In the genomic region with DNA sequence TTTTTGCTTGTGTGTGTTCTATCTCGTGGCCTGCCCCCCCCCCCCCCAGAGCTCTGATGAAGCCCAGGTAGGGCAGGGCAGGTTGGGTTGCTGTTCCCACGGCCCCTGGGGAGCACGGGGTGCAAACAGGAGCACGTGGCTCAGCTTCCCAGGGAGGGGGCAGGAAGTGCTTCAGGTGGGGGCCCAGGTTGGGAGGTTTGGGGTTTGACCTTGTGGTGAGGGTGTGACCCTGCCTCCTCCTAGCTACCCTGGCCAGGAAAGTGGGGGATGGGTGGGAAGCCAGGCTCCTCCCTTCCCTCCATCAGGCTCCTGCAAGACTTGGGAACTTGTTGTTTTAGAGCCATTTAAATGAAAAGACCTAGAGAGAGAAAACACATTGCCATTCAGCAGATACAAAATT, we compare ENCODE assay signal across 21 mouse cellular contexts. TPM values are rescaled to one million over a fixed set of nuclear protein-coding genes. Genes with fewer than 3 reads are reported as not detected.
DNase-seq lines count a peak whose midpoint lies in the region; ATAC-seq and TF ChIP-seq lines count a peak whose summit lies in the region.
"Had no signal": no experiment of that assay in that cellular context is flagged by ENCODE, and none has a peak within 500 bp of the region (broad histone marks: within the 10 kb centered on the region; RNA-seq: fewer than 3 reads in every experiment).

No protein-coding gene starts in this region.

- peaks cover 9% of the 10 kb centered on the region for H3K4me1 ChIP-seq in ES-Bruce4 (ENCODE audit: control insufficient read depth, insufficient read depth, low read length)
- no peaks in the 10 kb centered on the region for H3K4me1 ChIP-seq in hindbrain, postnatal 0 days (ENCODE audit: insufficient read depth, low read length)
- H3K4me1 ChIP-seq: embryonic facial prominence, embryonic 15.5 days; forebrain, embryonic 13.5 days; megakaryocyte, embryonic 14.5 days had no signal

- no peaks in the 10 kb centered on the region for H3K36me3 ChIP-seq in ES-Bruce4 (ENCODE audit: control insufficient read depth, insufficient read depth, low read length, poor library complexity, severe bottlenecking)
- H3K36me3 ChIP-seq in hindbrain, postnatal 0 days (ENCODE audit: insufficient read depth, low read length): peaks cover 25% of the 10 kb centered on the region
- H3K36me3 ChIP-seq: embryonic facial prominence, embryonic 15.5 days; limb, embryonic 13.5 days had no signal

- ATAC-seq in hindbrain, postnatal 0 days: no peak
- ATAC-seq: forebrain, embryonic 13.5 days had no signal

- 44% methylated on average over 4 of the region's 4 CpGs for WGBS in hindbrain, postnatal 0 days

- no peaks in the 10 kb centered on the region for H3K9me3 ChIP-seq in ES-Bruce4 (replicated peaks; ENCODE audit: control insufficient read depth, insufficient read depth, low read length, poor library complexity, severe bottlenecking)
- H3K9me3 ChIP-seq in hindbrain, postnatal 0 days (ENCODE audit: low read length): no peaks in the 10 kb centered on the region
- H3K9me3 ChIP-seq: embryonic facial prominence, embryonic 15.5 days; forebrain, embryonic 13.5 days; limb, embryonic 13.5 days; megakaryocyte, embryonic 14.5 days had no signal

- TF ChIP-seq EP300 in ES-Bruce4 (IDR thresholded peaks at IDR 0.05; ENCODE audit: insufficient read depth, low read depth, low read length): peak; percentile 93

- DNase-seq in CD4-positive, CD25-positive, alpha-beta regulatory T cell, adult 2 months (ENCODE audit: low read depth, low spot score): peak; percentile 75
- DNase-seq in naive thymus-derived CD4-positive, alpha-beta T cell, adult 2 months (ENCODE audit: low read depth): peak; percentile 70
- peak; percentile 63 to 70 for DNase-seq in thymus, postnatal 10 days (ENCODE audit: low spot score in 2 of 2)
- no peak for DNase-seq in cerebellum, postnatal 36 days
- no peak for DNase-seq in left cerebral cortex, adult 8-10 months (ENCODE audit: low spot score in 2 of 2)
- DNase-seq in hindbrain, postnatal 0 days (ENCODE audit: low spot score): no peak
- DNase-seq: cerebellum, adult 11-12 months; kidney, adult 18-20 months; lung, embryonic 14.5 days had no signal

- no peak overlapping the region for H3K9ac ChIP-seq in ES-Bruce4 (ENCODE audit: low read depth, poor library complexity, severe bottlenecking)
- H3K9ac ChIP-seq in hindbrain, postnatal 0 days (replicated peaks; ENCODE audit: low read length): no peak overlapping the region
- H3K9ac ChIP-seq: embryonic facial prominence, embryonic 15.5 days; forebrain, embryonic 13.5 days; limb, embryonic 13.5 days; lung, embryonic 14.5 days had no signal

- H3K27me3 ChIP-seq in ES-Bruce4 (ENCODE audit: control insufficient read depth, insufficient read depth, low read length, poor library complexity, severe bottlenecking): no peaks in the 10 kb centered on the region
- no peaks in the 10 kb centered on the region for H3K27me3 ChIP-seq in hindbrain, postnatal 0 days (ENCODE audit: insufficient read depth, low read length)

- TF ChIP-seq POLR2A in ES-Bruce4 (IDR thresholded peaks at IDR 0.05; ENCODE audit: insufficient read depth, low read length): no peak

- no peak overlapping the region for H3K4me3 ChIP-seq in ES-Bruce4 (ENCODE audit: low read depth, low read length)
- H3K4me3 ChIP-seq in hindbrain, postnatal 0 days (ENCODE audit: low read length): no peak overlapping the region
- H3K4me3 ChIP-seq: embryonic facial prominence, embryonic 15.5 days; forebrain, embryonic 13.5 days; left cerebral cortex, adult 2 months; limb, embryonic 13.5 days; megakaryocyte, embryonic 14.5 days had no signal

- H3K27ac ChIP-seq in ES-Bruce4 (ENCODE audit: insufficient read depth, low read length): peak overlapping the region; percentile 14; the same call in 1 of the 2 replicates
- H3K27ac ChIP-seq in hindbrain, postnatal 0 days: no peak overlapping the region
- H3K27ac ChIP-seq: embryonic facial prominence, embryonic 15.5 days; forebrain, embryonic 13.5 days; left cerebral cortex, adult 2 months; limb, embryonic 13.5 days had no signal

- no peak for TF ChIP-seq CTCF in ES-Bruce4 (IDR thresholded peaks at IDR 0.05; ENCODE audit: low read depth, low read length)
- TF ChIP-seq CTCF in hindbrain, postnatal 0 days (IDR thresholded peaks at IDR 0.05; ENCODE audit: low read depth): no peak

- no peak overlapping the region for H3K4me2 ChIP-seq in hindbrain, postnatal 0 days (ENCODE audit: low read depth, low read length)
- H3K4me2 ChIP-seq: embryonic facial prominence, embryonic 15.5 days; forebrain, embryonic 13.5 days; limb, embryonic 13.5 days; lung, embryonic 14.5 days had no signal

RNA-seq across cellular contexts. Expression of a gene that starts 23.3 kb away (rescaled TPM):
- polyA plus RNA-seq in ES-Bruce4 (2011; ENCODE audit: insufficient read depth, insufficient read length, low read depth, missing spikeins): 19.1 and 21.0 TPM in 2 replicates
- 10 to 100 TPM; 64.7 to 71.7 (median 69.7) TPM for total RNA-seq in left cerebral cortex, adult 8-10 months (2022)
- total RNA-seq in hindbrain, postnatal 0 days (2014; rRNA removed): 230 and 246 TPM in 2 replicates
- polyA plus RNA-seq in hindbrain, postnatal 0 days (2015; fragmentation: Nextera tagmentation; extraction: Ambion mirVana): 51.4 and 52.9 TPM in 2 replicates
- total RNA-seq: common myeloid progenitor, adult 5-6 weeks; hematopoietic stem cell, adult 5-6 weeks had no signal

RNA-seq across cellular contexts. Expression of a gene that starts 39.8 kb away (rescaled TPM):
- polyA plus RNA-seq in ES-Bruce4 (2011; ENCODE audit: insufficient read depth, insufficient read length, low read depth, missing spikeins): 2.0 and 3.5 TPM in 2 replicates
- total RNA-seq in left cerebral cortex, adult 8-10 months (2022): 10 to 100 TPM; 68.8 to 89.5 (median 83.1) TPM
- 3.9 and 8.2 TPM in 2 replicates for total RNA-seq in hindbrain, postnatal 0 days (2014; rRNA removed)
- 3.2 and 4.7 TPM in 2 replicates for polyA plus RNA-seq in hindbrain, postnatal 0 days (2015; fragmentation: Nextera tagmentation; extraction: Ambion mirVana)
- polyA plus RNA-seq: lung, embryonic 14.5 days had no signal

RNA-seq across cellular contexts. Expression of a gene that starts 54.4 kb away (rescaled TPM):
- polyA plus RNA-seq in ES-Bruce4 (2011; ENCODE audit: insufficient read depth, insufficient read length, low read depth, missing spikeins): not detected in 2 replicates
- under 1 TPM in 2 of 4 experiments, not detected in 2; 0.55 to 0.58 TPM for total RNA-seq in left cerebral cortex, adult 8-10 months (2022)
- 0.21 and 0.79 TPM in 2 replicates for total RNA-seq in hindbrain, postnatal 0 days (2014; rRNA removed)
- 0.26 and 0.86 TPM in 2 replicates for polyA plus RNA-seq in hindbrain, postnatal 0 days (2015; fragmentation: Nextera tagmentation; extraction: Ambion mirVana)
- total RNA-seq: common myeloid progenitor, adult 5-6 weeks; heart, adult 8-10 months; hematopoietic stem cell, adult 5-6 weeks; monocyte, adult 5-6 weeks; neutrophil, adult 5-6 weeks had no signal
- polyA plus RNA-seq: forebrain, embryonic 13.5 days; large intestine, adult 2 months; limb, embryonic 13.5 days; lung, embryonic 14.5 days had no signal

Comparison
In these comparisons a context has a peak if more than half of its experiments do, and no peak if none do; other contexts are left out.
1. DNase-seq: peak in CD4-positive, CD25-positive, alpha-beta regulatory T cell, adult 2 months (single experiment), naive thymus-derived CD4-positive, alpha-beta T cell, adult 2 months (single experiment) and thymus, postnatal 10 days (2 of 2); none in cerebellum, postnatal 36 days (0 of 2), left cerebral cortex, adult 8-10 months (0 of 2) and hindbrain, postnatal 0 days (single experiment).